Mouse (Mus musculus): Measurements from ENCODE around the gene Dgkg. TPM values are rescaled to one million over a fixed set of nuclear protein-coding genes. Genes with fewer than 3 reads are reported as not detected.

Dgkg gene
- total RNA-seq, 1 experiment = 0.22 TPM

DNA sequence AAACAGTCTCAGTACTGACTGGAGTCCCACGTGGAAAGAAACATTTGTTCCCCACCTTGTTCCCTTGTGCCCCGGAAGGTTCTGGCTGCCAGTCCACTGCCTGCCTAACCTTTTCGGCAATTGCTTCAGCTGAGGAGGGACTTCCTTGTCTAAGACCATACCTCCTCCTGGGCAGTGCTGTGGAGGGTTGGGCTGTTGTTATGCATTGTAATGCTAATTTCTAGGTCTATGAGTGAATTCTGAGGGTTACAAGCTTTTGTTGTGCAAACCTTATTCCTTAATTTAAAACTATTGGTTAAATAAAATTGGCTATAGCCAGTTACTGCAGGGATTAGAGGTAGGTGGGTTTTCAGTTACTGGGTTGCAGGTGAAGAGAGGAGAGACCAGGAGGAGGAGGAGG is 19.7 kb downstream of the Dgkg start:
- peak overlapping the region; percentile 55; the same call in 1 of the 2 replicates for H3K27ac ChIP-seq (ENCODE audit: insufficient read depth, low read depth, low read length, poor library complexity, severe bottlenecking)
- H3K9ac ChIP-seq (ENCODE audit: insufficient read depth, low read depth, low read length, poor library complexity, severe bottlenecking) = no peak overlapping the region; the same call in 1 of the 2 replicates
- H3K4me3 ChIP-seq (ENCODE audit: insufficient read depth in 1 of 2, low read depth in 1 of 2, low read length in 2 of 2, poor library complexity in 1 of 2, severe bottlenecking in 1 of 2) = peak overlapping the region; percentile 14 to 31; a peak in 3 of 4 replicates
- in situ Hi-C loops (cut with MboI; ENCODE audit: low sequenced_read_pairs in 2 of 2, unreplicated experiment in 2 of 2) = no loop called here
- no peaks in the 10 kb centered on the region for H3K9me3 ChIP-seq (ENCODE audit: control insufficient read depth, insufficient read depth, low read depth, low read length)
- peaks cover 1 to 14% of the 10 kb centered on the region in 2 experiments; a peak in 3 of 4 replicates for H3K4me1 ChIP-seq (ENCODE audit: control insufficient read depth in 2 of 2, insufficient read depth in 2 of 2, low read length in 2 of 2, poor library complexity in 1 of 2)
- no peak for TF ChIP-seq ZNF384 (IDR thresholded peaks at IDR 0.05; ENCODE audit: low read depth, low read length)
- 0 out of 2 replicates have a peak, but pooled peaks have one; percentile 36 for TF ChIP-seq CHD2 (IDR thresholded peaks at IDR 0.05; ENCODE audit: low read depth, low read length)
- peak; percentile 50 for DNase-seq (ENCODE audit: low read depth, low spot score)
- H3K36me3 ChIP-seq (ENCODE audit: control insufficient read depth, insufficient read depth, low read length, poor library complexity, severe bottlenecking) = no peaks in the 10 kb centered on the region

DNA sequence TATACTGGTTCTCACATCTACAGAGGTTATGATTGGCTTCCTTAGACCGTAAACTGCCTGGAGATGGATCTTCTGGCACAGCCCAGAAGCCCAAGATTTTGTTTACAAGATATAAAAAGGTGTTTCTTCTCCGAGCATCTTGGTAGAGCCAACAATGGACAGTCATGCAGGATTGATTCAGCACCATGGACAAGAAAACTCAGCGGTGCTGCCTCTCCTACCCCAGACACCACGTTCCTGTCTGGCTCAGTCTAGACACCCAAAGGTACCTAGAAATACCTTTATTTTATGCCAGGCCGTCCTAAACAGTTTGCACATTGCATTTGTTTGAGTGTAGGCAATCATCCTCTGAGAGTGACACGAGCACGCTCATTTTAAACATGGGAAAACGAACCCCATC is 21.3 kb downstream of the Dgkg start:
- DNase-seq (ENCODE audit: low read depth, low spot score) = peak; percentile 19
- Histone ChIP-seq H3K27ac (ENCODE audit: insufficient read depth, low read depth, low read length, poor library complexity, severe bottlenecking) (no peak overlapping the region), H3K9me3 (ENCODE audit: control insufficient read depth, insufficient read depth, low read depth, low read length) (no peaks in the 10 kb centered on the region), H3K4me1 (ENCODE audit: control insufficient read depth in 2 of 2, insufficient read depth in 2 of 2, low read length in 2 of 2, poor library complexity in 1 of 2) (peaks cover 1 to 12% of the 10 kb centered on the region in 2 experiments; a peak in 3 of 4 replicates), H3K9ac (ENCODE audit: insufficient read depth, low read depth, low read length, poor library complexity, severe bottlenecking) (no peak overlapping the region), H3K4me3 (ENCODE audit: insufficient read depth in 1 of 2, low read depth in 1 of 2, low read length in 2 of 2, poor library complexity in 1 of 2, severe bottlenecking in 1 of 2) (no peak overlapping the region), H3K36me3 (ENCODE audit: control insufficient read depth, insufficient read depth, low read length, poor library complexity, severe bottlenecking) (no peaks in the 10 kb centered on the region)
- TF ChIP-seq CHD2 (IDR thresholded peaks at IDR 0.05; ENCODE audit: low read depth, low read length) = no peak
- no peak for TF ChIP-seq HCFC1 (IDR thresholded peaks at IDR 0.05; ENCODE audit: borderline replicate concordance, insufficient read depth, low read length)
- no peak for TF ChIP-seq MAFK (IDR thresholded peaks at IDR 0.05; ENCODE audit: insufficient read depth, low read depth, low read length)
- TF ChIP-seq ZC3H11A (IDR thresholded peaks at IDR 0.05; ENCODE audit: borderline replicate concordance, low read depth, low read length) = no peak
- no peak for TF ChIP-seq ZNF384 (IDR thresholded peaks at IDR 0.05; ENCODE audit: low read depth, low read length)
- in situ Hi-C loops (cut with MboI; ENCODE audit: low sequenced_read_pairs in 2 of 2, unreplicated experiment in 2 of 2) = no loop called here

DNA sequence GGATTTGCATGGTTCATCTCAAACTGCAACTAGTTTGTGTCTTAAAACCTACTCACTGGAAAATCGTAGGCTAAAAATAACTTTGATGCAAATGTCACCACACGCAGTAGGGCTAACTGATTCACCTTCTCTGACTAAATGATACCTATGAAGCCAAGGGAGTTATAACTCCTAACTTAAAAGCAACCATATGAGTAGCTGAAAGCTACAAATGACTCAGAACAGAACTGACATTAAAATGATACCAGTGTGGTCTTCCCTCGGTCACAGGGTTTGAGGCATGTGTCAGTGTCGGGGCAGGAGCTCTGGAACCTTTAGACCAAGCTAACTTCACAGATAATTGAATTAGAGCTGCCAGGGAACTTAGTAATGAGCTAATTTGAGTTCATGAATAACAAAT is 24.0 kb downstream of the Dgkg start:
- in situ Hi-C loops (cut with MboI; ENCODE audit: low sequenced_read_pairs in 2 of 2, unreplicated experiment in 2 of 2) = no loop called here
- no peak overlapping the region for H3K4me3 ChIP-seq (ENCODE audit: insufficient read depth in 1 of 2, low read depth in 1 of 2, low read length in 2 of 2, poor library complexity in 1 of 2, severe bottlenecking in 1 of 2)

DNA sequence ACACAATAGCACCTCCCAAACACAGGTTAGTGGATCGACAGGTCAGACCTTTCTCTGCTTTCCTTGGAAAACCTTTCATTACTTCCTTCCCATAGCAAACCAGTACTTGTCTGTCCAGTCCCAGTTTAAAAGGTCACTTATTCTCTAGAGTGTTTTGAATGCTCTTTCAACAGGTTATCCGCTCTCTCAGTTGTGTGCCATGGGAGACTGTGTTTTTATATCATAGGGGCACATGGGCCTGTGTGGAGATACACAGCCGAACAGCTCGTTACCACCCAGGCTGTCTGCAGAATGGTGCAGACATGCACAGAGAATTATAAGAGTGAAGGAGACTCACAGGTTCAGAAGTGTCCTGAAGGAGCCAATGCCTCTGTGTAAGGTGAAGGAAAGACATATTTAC is 26.7 kb downstream of the Dgkg start:
- TF ChIP-seq MAFK (IDR thresholded peaks at IDR 0.05; ENCODE audit: insufficient read depth, low read depth, low read length) (no peak), ZC3H11A (IDR thresholded peaks at IDR 0.05; ENCODE audit: borderline replicate concordance, low read depth, low read length) (no peak), CHD2 (IDR thresholded peaks at IDR 0.05; ENCODE audit: low read depth, low read length) (no peak), HCFC1 (IDR thresholded peaks at IDR 0.05; ENCODE audit: borderline replicate concordance, insufficient read depth, low read length) (no peak), ZNF384 (IDR thresholded peaks at IDR 0.05; ENCODE audit: low read depth, low read length) (no peak)
- no peak overlapping the region for H3K27ac ChIP-seq (ENCODE audit: insufficient read depth, low read depth, low read length, poor library complexity, severe bottlenecking)
- no peaks in the 10 kb centered on the region for H3K9me3 ChIP-seq (ENCODE audit: control insufficient read depth, insufficient read depth, low read depth, low read length)
- H3K4me1 ChIP-seq (ENCODE audit: control insufficient read depth in 2 of 2, insufficient read depth in 2 of 2, low read length in 2 of 2, poor library complexity in 1 of 2) = peaks cover 0 to 2% of the 10 kb centered on the region in 2 experiments; a peak in 1 of 4 replicates
- in situ Hi-C loops (cut with MboI; ENCODE audit: low sequenced_read_pairs in 2 of 2, unreplicated experiment in 2 of 2) = no loop called here
- H3K4me3 ChIP-seq (ENCODE audit: insufficient read depth in 1 of 2, low read depth in 1 of 2, low read length in 2 of 2, poor library complexity in 1 of 2, severe bottlenecking in 1 of 2) = no peak overlapping the region
- no peaks in the 10 kb centered on the region for H3K36me3 ChIP-seq (ENCODE audit: control insufficient read depth, insufficient read depth, low read length, poor library complexity, severe bottlenecking)
- no peak overlapping the region for H3K9ac ChIP-seq (ENCODE audit: insufficient read depth, low read depth, low read length, poor library complexity, severe bottlenecking)
- no peak for DNase-seq (ENCODE audit: low read depth, low spot score)

More for the DNA sequence above, 24.0 kb downstream of the Dgkg start:
- Histone ChIP-seq H3K4me1 (ENCODE audit: control insufficient read depth in 2 of 2, insufficient read depth in 2 of 2, low read length in 2 of 2, poor library complexity in 1 of 2) (peaks cover 1 to 7% of the 10 kb centered on the region in 2 experiments; a peak in 2 of 4 replicates), H3K9ac (ENCODE audit: insufficient read depth, low read depth, low read length, poor library complexity, severe bottlenecking) (no peak overlapping the region), H3K27ac (ENCODE audit: insufficient read depth, low read depth, low read length, poor library complexity, severe bottlenecking) (no peak overlapping the region), H3K9me3 (ENCODE audit: control insufficient read depth, insufficient read depth, low read depth, low read length) (no peaks in the 10 kb centered on the region), H3K36me3 (ENCODE audit: control insufficient read depth, insufficient read depth, low read length, poor library complexity, severe bottlenecking) (no peaks in the 10 kb centered on the region)
- no peak for DNase-seq (ENCODE audit: low read depth, low spot score)
- no peak for TF ChIP-seq HCFC1 (IDR thresholded peaks at IDR 0.05; ENCODE audit: borderline replicate concordance, insufficient read depth, low read length)
- TF ChIP-seq MAFK (IDR thresholded peaks at IDR 0.05; ENCODE audit: insufficient read depth, low read depth, low read length) = no peak
- no peak for TF ChIP-seq CHD2 (IDR thresholded peaks at IDR 0.05; ENCODE audit: low read depth, low read length)
- TF ChIP-seq ZNF384 (IDR thresholded peaks at IDR 0.05; ENCODE audit: low read depth, low read length) = no peak
- no peak for TF ChIP-seq ZC3H11A (IDR thresholded peaks at IDR 0.05; ENCODE audit: borderline replicate concordance, low read depth, low read length)

DNA sequence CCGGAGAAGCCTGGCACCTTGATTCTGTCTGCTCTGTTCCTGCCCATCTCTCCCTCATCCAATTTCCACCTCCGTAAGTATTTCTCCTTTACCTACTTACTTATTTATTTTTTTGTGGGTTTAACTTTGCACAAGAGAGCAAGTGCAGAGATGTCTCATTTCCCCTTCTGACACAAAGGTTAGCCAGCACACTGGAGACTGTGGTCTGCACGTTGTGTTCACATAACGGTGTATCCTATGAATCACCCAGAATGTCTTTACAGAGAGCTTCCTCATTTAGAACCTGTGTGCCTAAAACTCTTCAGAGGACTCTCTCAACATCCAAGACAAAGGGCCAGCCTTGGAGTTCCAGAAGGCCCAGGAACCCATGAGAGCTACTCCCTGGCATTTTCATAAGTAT is 27.1 kb downstream of the Dgkg start:
- no peaks in the 10 kb centered on the region for H3K4me1 ChIP-seq (ENCODE audit: control insufficient read depth in 2 of 2, insufficient read depth in 2 of 2, low read length in 2 of 2, poor library complexity in 1 of 2)
- in situ Hi-C loops (cut with MboI; ENCODE audit: low sequenced_read_pairs in 2 of 2, unreplicated experiment in 2 of 2) = no loop called here
- TF ChIP-seq ZC3H11A (IDR thresholded peaks at IDR 0.05; ENCODE audit: borderline replicate concordance, low read depth, low read length) (no peak), ZNF384 (IDR thresholded peaks at IDR 0.05; ENCODE audit: low read depth, low read length) (no peak), MAFK (IDR thresholded peaks at IDR 0.05; ENCODE audit: insufficient read depth, low read depth, low read length) (no peak), HCFC1 (IDR thresholded peaks at IDR 0.05; ENCODE audit: borderline replicate concordance, insufficient read depth, low read length) (no peak), CHD2 (IDR thresholded peaks at IDR 0.05; ENCODE audit: low read depth, low read length) (no peak)
- no peak overlapping the region for H3K9ac ChIP-seq (ENCODE audit: insufficient read depth, low read depth, low read length, poor library complexity, severe bottlenecking)
- no peaks in the 10 kb centered on the region for H3K36me3 ChIP-seq (ENCODE audit: control insufficient read depth, insufficient read depth, low read length, poor library complexity, severe bottlenecking)
- DNase-seq (ENCODE audit: low read depth, low spot score) = no peak
- H3K27ac ChIP-seq (ENCODE audit: insufficient read depth, low read depth, low read length, poor library complexity, severe bottlenecking) = no peak overlapping the region
- no peak overlapping the region for H3K4me3 ChIP-seq (ENCODE audit: insufficient read depth in 1 of 2, low read depth in 1 of 2, low read length in 2 of 2, poor library complexity in 1 of 2, severe bottlenecking in 1 of 2)
- H3K9me3 ChIP-seq (ENCODE audit: control insufficient read depth, insufficient read depth, low read depth, low read length) = no peaks in the 10 kb centered on the region
